In genomic region chr10:52274910-52275604, GRCm38 (mm10) we compare ENCODE assay signal across 9 mouse cellular contexts. TPM values are rescaled to one million over a fixed set of nuclear protein-coding genes. Genes with fewer than 3 reads are reported as not detected.
DNase-seq lines count a peak whose midpoint lies in the region; ATAC-seq and TF ChIP-seq lines count a peak whose summit lies in the region.
"Had no signal": no experiment of that assay in that cellular context is flagged by ENCODE, and none has a peak within 500 bp of the region (broad histone marks: within the 10 kb centered on the region; RNA-seq: fewer than 3 reads in every experiment).

No protein-coding gene starts in this region.

- no peak overlapping the region for H3K9ac ChIP-seq in lung, embryonic 15.5 days
- peak overlapping the region; percentile 16; the same call in 1 of the 2 replicates for H3K9ac ChIP-seq in hindbrain, embryonic 13.5 days
- H3K9ac ChIP-seq in midbrain, postnatal 0 days (replicated peaks; ENCODE audit: low read length, poor library complexity, severe bottlenecking) = peak overlapping the region; percentile 42; the same call in 1 of the 2 replicates

- WGBS in lung, embryonic 15.5 days = 52% methylated on average over 15 of the region's 15 CpGs
- WGBS in hindbrain, embryonic 13.5 days = 31% methylated on average over 15 of the region's 15 CpGs
- WGBS in midbrain, postnatal 0 days = 33% methylated on average over 15 of the region's 15 CpGs

- H3K27ac ChIP-seq in lung, embryonic 15.5 days = peak overlapping the region; percentile 44
- peak overlapping the region; percentile 66 for H3K27ac ChIP-seq in hindbrain, embryonic 13.5 days
- no peak overlapping the region for H3K27ac ChIP-seq in midbrain, postnatal 0 days (ENCODE audit: low read depth, low read length)
- H3K27ac ChIP-seq: left cerebral cortex, adult 2 months had no signal

- no peak for ATAC-seq in lung, embryonic 15.5 days (ENCODE audit: borderline replicate concordance, extremely low read depth, low FRiP score, low TSS enrichment)
- peak; percentile 43 for ATAC-seq in hindbrain, embryonic 13.5 days (ENCODE audit: low FRiP score)
- no peak for ATAC-seq in midbrain, postnatal 0 days (ENCODE audit: low FRiP score)
- ATAC-seq in inflammation-experienced regulatory T-cells, adult 6 months = no peak

- peak; percentile 18 to 29 for DNase-seq in cerebellum, postnatal 14 days
- DNase-seq in cerebellum, adult 8-10 months = no peak
- no peak for DNase-seq in lung, postnatal 25 days (ENCODE audit: low spot score)
- peak; percentile 17 for DNase-seq in midbrain, postnatal 0 days (ENCODE audit: low spot score)
- no peak for DNase-seq in natural killer cell, adult 2 months (ENCODE audit: low spot score in 2 of 2)

- H3K36me3 ChIP-seq in lung, embryonic 15.5 days = no peaks in the 10 kb centered on the region
- H3K36me3 ChIP-seq in hindbrain, embryonic 13.5 days = no peaks in the 10 kb centered on the region
- H3K36me3 ChIP-seq in midbrain, postnatal 0 days (ENCODE audit: insufficient read depth, low read length) = no peaks in the 10 kb centered on the region

- H3K9me3 ChIP-seq in lung, embryonic 15.5 days = no peaks in the 10 kb centered on the region
- no peaks in the 10 kb centered on the region for H3K9me3 ChIP-seq in hindbrain, embryonic 13.5 days
- no peaks in the 10 kb centered on the region for H3K9me3 ChIP-seq in midbrain, postnatal 0 days (ENCODE audit: low read length)

- no peak overlapping the region for H3K4me2 ChIP-seq in lung, embryonic 15.5 days
- H3K4me2 ChIP-seq in hindbrain, embryonic 13.5 days = peak overlapping the region; percentile 37
- peak overlapping the region; percentile 12; the same call in 1 of the 2 replicates for H3K4me2 ChIP-seq in midbrain, postnatal 0 days (ENCODE audit: low read depth, low read length, poor library complexity, severe bottlenecking)

- H3K4me3 ChIP-seq in lung, embryonic 15.5 days = no peak overlapping the region
- no peak overlapping the region for H3K4me3 ChIP-seq in hindbrain, embryonic 13.5 days
- no peak overlapping the region for H3K4me3 ChIP-seq in midbrain, postnatal 0 days (ENCODE audit: low read depth, low read length)
- H3K4me3 ChIP-seq: left cerebral cortex, adult 2 months had no signal

- H3K27me3 ChIP-seq in lung, embryonic 15.5 days = no peaks in the 10 kb centered on the region
- no peaks in the 10 kb centered on the region for H3K27me3 ChIP-seq in hindbrain, embryonic 13.5 days
- H3K27me3 ChIP-seq in midbrain, postnatal 0 days (ENCODE audit: insufficient read depth, low read length) = no peaks in the 10 kb centered on the region

- peaks cover 14% of the 10 kb centered on the region for H3K4me1 ChIP-seq in lung, embryonic 15.5 days
- H3K4me1 ChIP-seq in hindbrain, embryonic 13.5 days (replicated peaks) = peaks cover 24% of the 10 kb centered on the region
- 0 out of 2 replicates have a peak, but pooled peaks cover 3% of the 10 kb centered on the region for H3K4me1 ChIP-seq in midbrain, postnatal 0 days (ENCODE audit: insufficient read depth, low read length)

- TF ChIP-seq CTCF in midbrain, postnatal 0 days (IDR thresholded peaks at IDR 0.05) = no peak

RNA-seq across cellular contexts. Expression of gene Dcbld1, which starts 41.6 kb away (rescaled TPM):
- polyA plus RNA-seq in lung, embryonic 15.5 days (2015; fragmentation: Nextera tagmentation; extraction: Ambion mirVana) = 28.1 and 29.2 TPM in 2 replicates
- 21.8 and 25.3 TPM in 2 replicates for polyA plus RNA-seq in hindbrain, embryonic 13.5 days (2015; fragmentation: Nextera tagmentation; extraction: Ambion mirVana)
- total RNA-seq in midbrain, postnatal 0 days (2014; rRNA removed) = 11.8 and 12.6 TPM in 2 replicates
- 19.3 and 20.5 TPM in 2 replicates for polyA plus RNA-seq in midbrain, postnatal 0 days (2015; fragmentation: Nextera tagmentation; extraction: Ambion mirVana)
- under 1 TPM in 1 of 3 experiments, not detected in 2; 0.17 TPM for polyA plus RNA-seq in inflammation-experienced regulatory T-cells, adult 6 months (2017; shearing (Covaris generic))

Comparison
In these comparisons a context has a peak if more than half of its experiments do, and no peak if none do; other contexts are left out.
1. DNase-seq: peak in cerebellum, postnatal 14 days (2 of 2) and midbrain, postnatal 0 days (single experiment); none in cerebellum, adult 8-10 months (single experiment), lung, postnatal 25 days (single experiment) and natural killer cell, adult 2 months (0 of 2).
2. RNA of gene Dcbld1, which starts 41.6 kb away (polyA plus RNA-seq): 28.1 to 29.2 TPM in lung, embryonic 15.5 days, 21.8 to 25.3 TPM in hindbrain, embryonic 13.5 days and 19.3 to 20.5 TPM in midbrain, postnatal 0 days; 0.17 TPM in inflammation-experienced regulatory T-cells, adult 6 months; every median in the first group is over 10 times any median in the second.